ENCODE assay signal across 12 mouse cellular contexts in the genomic region with DNA sequence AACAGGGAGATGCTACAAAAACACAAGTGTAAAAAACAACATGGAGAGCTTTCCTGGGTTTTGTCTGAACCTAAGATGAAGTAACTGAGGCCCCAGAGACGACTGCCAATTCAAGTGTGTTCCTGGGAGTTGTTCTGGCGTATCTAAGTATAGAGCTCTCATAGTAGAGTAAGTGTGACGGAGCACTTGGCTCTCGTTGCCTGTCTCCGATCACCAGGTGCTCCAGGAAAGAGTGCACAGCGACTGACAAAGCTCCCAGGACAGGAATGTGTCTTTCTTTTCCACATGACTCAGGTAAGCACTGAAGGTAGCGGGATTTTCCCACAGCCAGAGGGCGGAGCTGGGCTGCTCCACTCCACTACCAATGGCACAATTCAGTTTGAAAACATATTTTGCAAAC.
DNase-seq lines count a peak whose midpoint lies in the region; ATAC-seq and TF ChIP-seq lines count a peak whose summit lies in the region.
"Had no signal": no experiment of that assay in that cellular context is flagged by ENCODE, and none has a peak within 500 bp of the region (broad histone marks: within the 10 kb centered on the region; RNA-seq: fewer than 3 reads in every experiment).

No protein-coding gene starts in this region.

- H3K4me1 ChIP-seq in cerebellum, adult 2 months (ENCODE audit: control insufficient read depth, insufficient read depth, low read length) = peaks cover 20% of the 10 kb centered on the region
- H3K4me1 ChIP-seq in heart, embryonic 11.5 days (ENCODE audit: control insufficient read depth, insufficient read depth, low read length) = peaks cover 16% of the 10 kb centered on the region
- H3K4me1 ChIP-seq in kidney, adult 2 months (ENCODE audit: control insufficient read depth, insufficient read depth, low read length) = no peaks in the 10 kb centered on the region
- H3K4me1 ChIP-seq in forebrain, embryonic 13.5 days = peaks cover 9% of the 10 kb centered on the region

- 33% methylated on average over 8 of the region's 8 CpGs for WGBS in cerebellum, adult 2 months
- WGBS in heart, embryonic 11.5 days (ENCODE audit: insufficient replicate concordance) = 50% methylated on average over 8 of the region's 8 CpGs
- WGBS in kidney, adult 2 months = 80% methylated on average over 8 of the region's 8 CpGs
- 85% methylated on average over 8 of the region's 8 CpGs for WGBS in forebrain, embryonic 13.5 days

- H3K4me2 ChIP-seq in heart, embryonic 11.5 days = peak overlapping the region; percentile 29
- no peak overlapping the region for H3K4me2 ChIP-seq in forebrain, embryonic 13.5 days
- H3K4me2 ChIP-seq: midbrain, embryonic 12.5 days had no signal

- no peak overlapping the region for H3K9ac ChIP-seq in heart, embryonic 11.5 days (ENCODE audit: low read depth, low read length)
- no peak overlapping the region for H3K9ac ChIP-seq in forebrain, embryonic 13.5 days
- H3K9ac ChIP-seq: midbrain, embryonic 12.5 days had no signal

- TF ChIP-seq POLR2A in cerebellum, adult 2 months (IDR thresholded peaks at IDR 0.05; ENCODE audit: borderline replicate concordance, insufficient read depth, low read length) = no peak
- no peak for TF ChIP-seq POLR2A in kidney, adult 2 months (IDR thresholded peaks at IDR 0.05; ENCODE audit: low read depth, low read length)

- H3K36me3 ChIP-seq in heart, embryonic 11.5 days (ENCODE audit: control insufficient read depth, insufficient read depth, low read length) = peaks cover 3% of the 10 kb centered on the region; the same call in 1 of the 2 replicates
- H3K36me3 ChIP-seq in kidney, adult 2 months (ENCODE audit: control insufficient read depth, insufficient read depth, low read length) = no peaks in the 10 kb centered on the region; the same call in none of the 2 replicates
- H3K36me3 ChIP-seq in forebrain, embryonic 13.5 days (ENCODE audit: poor library complexity, severe bottlenecking) = peaks cover 14% of the 10 kb centered on the region; the same call in 1 of the 2 replicates

- H3K4me3 ChIP-seq in cerebellum, adult 2 months (replicated peaks; ENCODE audit: insufficient read depth, low read depth, low read length) = no peak overlapping the region
- H3K4me3 ChIP-seq in heart, embryonic 11.5 days (ENCODE audit: low read depth, low read length) = no peak overlapping the region
- H3K4me3 ChIP-seq in kidney, adult 2 months (ENCODE audit: insufficient read depth, low read depth, low read length) = no peak overlapping the region
- H3K4me3 ChIP-seq in forebrain, embryonic 13.5 days = no peak overlapping the region
- H3K4me3 ChIP-seq: midbrain, embryonic 12.5 days had no signal

- TF ChIP-seq CTCF in cerebellum, adult 2 months (IDR thresholded peaks at IDR 0.05; ENCODE audit: borderline replicate concordance, insufficient read depth, low read depth, low read length) = no peak
- TF ChIP-seq CTCF in kidney, adult 2 months (conservative IDR thresholded peaks at IDR 0.05; ENCODE audit: insufficient read depth, insufficient read length, low read depth, low read length) = no peak

- no peak overlapping the region for H3K27ac ChIP-seq in cerebellum, adult 2 months (ENCODE audit: insufficient read depth, low read length)
- H3K27ac ChIP-seq in heart, embryonic 11.5 days (ENCODE audit: low read depth, low read length) = peak overlapping the region; percentile 54
- no peak overlapping the region for H3K27ac ChIP-seq in kidney, adult 2 months (ENCODE audit: insufficient read depth, low read depth, low read length)
- H3K27ac ChIP-seq in forebrain, embryonic 13.5 days = no peak overlapping the region
- H3K27ac ChIP-seq: kidney, postnatal 0 days; midbrain, embryonic 12.5 days had no signal

- DNase-seq in cerebellum, adult 2 months = peak; percentile 48 to 70
- DNase-seq in cerebellum, postnatal 4 days (ENCODE audit: low spot score in 2 of 2) = no peak
- DNase-seq in cerebellum, adult 9-10 months = peak; percentile 59
- peak; percentile 46 to 63 for DNase-seq in lung, adult 18-20 months
- no peak for DNase-seq in kidney, adult 2 months
- no peak for DNase-seq in right cerebral cortex, postnatal 14 days
- DNase-seq: gastrocnemius, postnatal 14 days; thymus, postnatal 25 days had no signal

- no peaks in the 10 kb centered on the region for H3K9me3 ChIP-seq in heart, embryonic 11.5 days (replicated peaks; ENCODE audit: control insufficient read depth, low read length)
- no peaks in the 10 kb centered on the region for H3K9me3 ChIP-seq in forebrain, embryonic 13.5 days (replicated peaks)
- H3K9me3 ChIP-seq: midbrain, embryonic 12.5 days had no signal

- no peaks in the 10 kb centered on the region for H3K27me3 ChIP-seq in cerebellum, adult 2 months (ENCODE audit: control insufficient read depth, insufficient read depth, low read length)
- no peaks in the 10 kb centered on the region for H3K27me3 ChIP-seq in heart, embryonic 11.5 days (ENCODE audit: control insufficient read depth, insufficient read depth, low read length)
- H3K27me3 ChIP-seq in kidney, adult 2 months (replicated peaks; ENCODE audit: control insufficient read depth, insufficient read depth, low read length) = no peaks in the 10 kb centered on the region
- no peaks in the 10 kb centered on the region for H3K27me3 ChIP-seq in forebrain, embryonic 13.5 days
- H3K27me3 ChIP-seq: midbrain, embryonic 12.5 days had no signal

- no peak for ATAC-seq in heart, embryonic 11.5 days (replicated peaks; ENCODE audit: insufficient number of reproducible peaks, low FRiP score, low TSS enrichment)
- ATAC-seq in forebrain, embryonic 13.5 days = no peak

Comparison
In these comparisons a context has a peak if more than half of its experiments do, and no peak if none do; other contexts are left out.
1. DNase-seq: peak in cerebellum, adult 2 months (2 of 2), cerebellum, adult 9-10 months (single experiment) and lung, adult 18-20 months (2 of 2); none in cerebellum, postnatal 4 days (0 of 2), kidney, adult 2 months (single experiment) and right cerebral cortex, postnatal 14 days (single experiment).